Mouse (Mus musculus): ENCODE results near the gene 9930021J03Rik. TPM values are rescaled to one million over a fixed set of nuclear protein-coding genes. Genes with fewer than 3 reads are reported as not detected.
A peak's percentile ranks its signal among the peaks of the same experiment; 100 is the strongest.

Gene 9930021J03Rik
- total RNA-seq, 2 experiments from 2014 or later = 16.3 to 16.6 TPM

- no peak for DNase-seq
Measured at GRCm38 (mm10) chr19:29810022-29810421, 4.2 kb upstream of the 9930021J03Rik start.

- DNase-seq = peak; percentile 86 to 89
Measured at GRCm38 (mm10) chr19:29805101-29805916, 480 bp downstream of the 9930021J03Rik start.

- no peak for DNase-seq
Measured at GRCm38 (mm10) chr19:29803946-29804345, 1.8 kb downstream of the 9930021J03Rik start.

GRCm38 (mm10) chr19:29797371-29797770 lies 8.4 kb downstream of the 9930021J03Rik start:
- DNase-seq = no peak

- no peak for DNase-seq
Measured at GRCm38 (mm10) chr19:29787997-29788396, 17.8 kb downstream of the 9930021J03Rik start.

GRCm38 (mm10) chr19:29782914-29783313 lies 22.9 kb downstream of the 9930021J03Rik start:
- DNase-seq = no peak

GRCm38 (mm10) chr19:29753939-29754338 lies 51.9 kb downstream of the 9930021J03Rik start:
- DNase-seq = no peak

GRCm38 (mm10) chr19:29750994-29751393 lies 54.8 kb downstream of the 9930021J03Rik start:
- no peak for DNase-seq

GRCm38 (mm10) chr19:29743531-29743930 lies 62.3 kb downstream of the 9930021J03Rik start:
- DNase-seq = no peak

- no peak for DNase-seq
Measured at GRCm38 (mm10) chr19:29740661-29741060, 65.1 kb downstream of the 9930021J03Rik start.

GRCm38 (mm10) chr19:29739608-29740007 lies 66.2 kb downstream of the 9930021J03Rik start:
- DNase-seq = no peak

- no peak for DNase-seq
Measured at GRCm38 (mm10) chr19:29735421-29735820, 70.4 kb downstream of the 9930021J03Rik start.

- DNase-seq = no peak
Measured at GRCm38 (mm10) chr19:29718476-29718875, 87.3 kb downstream of the 9930021J03Rik start.

- no peak for DNase-seq
Measured at GRCm38 (mm10) chr19:29717854-29718253, 87.9 kb downstream of the 9930021J03Rik start.

GRCm38 (mm10) chr19:29713451-29713850 lies 92.3 kb downstream of the 9930021J03Rik start:
- DNase-seq = no peak

- no peak for DNase-seq
Measured at GRCm38 (mm10) chr19:29709461-29709860, 96.3 kb downstream of the 9930021J03Rik start.

- DNase-seq = no peak
Measured at GRCm38 (mm10) chr19:29708461-29708860, 97.3 kb downstream of the 9930021J03Rik start.

- DNase-seq = peak; percentile 17 to 21
Measured at GRCm38 (mm10) chr19:29708003-29708402, 97.8 kb downstream of the 9930021J03Rik start.

GRCm38 (mm10) chr19:29707314-29707898 lies 98.4 kb downstream of the 9930021J03Rik start:
- DNase-seq = no peak

- DNase-seq = no peak
Measured at GRCm38 (mm10) chr19:29704436-29704835, 101.4 kb downstream of the 9930021J03Rik start.

GRCm38 (mm10) chr19:29701707-29702106 lies 104.1 kb downstream of the 9930021J03Rik start:
- DNase-seq = no peak

GRCm38 (mm10) chr19:29697245-29697874 lies 108.4 kb downstream of the 9930021J03Rik start, which contains the start of gene Mlana:
TSS of gene Mlana (plus strand) at chr19:29697824.
- DNase-seq = no peak

- no peak for DNase-seq
Measured at GRCm38 (mm10) chr19:29696840-29697239, 108.9 kb downstream of the 9930021J03Rik start.
